Mouse (Mus musculus) intestine, postnatal 0 days (tissue): Measurements from ENCODE around the gene Igflr1. TPM values are rescaled to one million over a fixed set of nuclear protein-coding genes. Genes with fewer than 3 reads are reported as not detected.

Source experiments
- ATAC-seq: fragments of 200-750 bp; cut with Nextera tagmentation; 2 replicates; pipeline ENCODE4 v1.8.0; 2017; ENCODE audit warnings: mild to moderate bottlenecking, moderate TSS enrichment, moderate library complexity
- H3K27ac ChIP-seq: fragments of 300-500 bp; sonication (generic); 2 replicates; pipeline ENCODE4 v1.5.1; 2014; ENCODE audit warnings: mild to moderate bottlenecking, low read depth, low read length, moderate library complexity
- H3K27me3 ChIP-seq: fragments of 300-500 bp; sonication (generic); replicated peaks from 2 replicates; pipeline ENCODE4 v1.6.1; 2014; ENCODE audit warnings: low read length, mixed read lengths; ENCODE audit not compliant: control insufficient read depth, insufficient read depth
- H3K36me3 ChIP-seq: fragments of 300-500 bp; sonication (generic); 2 replicates; pipeline ENCODE4 v1.6.1; 2014; ENCODE audit warnings: mild to moderate bottlenecking, moderate library complexity; ENCODE audit not compliant: control insufficient read depth, insufficient read depth
- H3K4me1 ChIP-seq: fragments of 300-500 bp; sonication (generic); replicated peaks from 2 replicates; pipeline ENCODE4 v1.6.1; 2014; ENCODE audit warnings: antibody characterized with exemption, low read length, mixed read lengths; ENCODE audit not compliant: control insufficient read depth, insufficient read depth
- H3K4me2 ChIP-seq: fragments of 300-500 bp; sonication (generic); replicated peaks from 2 replicates; pipeline ENCODE4 v1.6.1; 2014; ENCODE audit warnings: low read depth, mild to moderate bottlenecking, moderate library complexity
- H3K4me3 ChIP-seq: fragments of 300-500 bp; sonication (generic); 2 replicates; pipeline ENCODE4 v1.5.1; 2014; ENCODE audit warnings: low read depth, low read length
- H3K9ac ChIP-seq: fragments of 300-500 bp; sonication (generic); 2 replicates; pipeline ENCODE4 v1.6.1; 2014; ENCODE audit warnings: mild to moderate bottlenecking, low read depth, low read length
- H3K9me3 ChIP-seq: fragments of 300-500 bp; sonication (generic); 2 replicates; pipeline ENCODE4 v1.6.1; 2016; ENCODE audit warnings: mixed run types; ENCODE audit not compliant: control insufficient read depth
- CTCF ChIP-seq: sonication (generic); IDR thresholded peaks from 2 replicates; pipeline ENCODE4 v1.5.1; 2016; ENCODE audit warnings: low read depth, mild to moderate bottlenecking, control low read depth, antibody characterized with exemption, moderate library complexity
- WGBS: fragments of 180-500 bp; shearing (Covaris S2); extraction: QIAGEN DNeasy Blood & Tissue Kit; methylation state at CpG from one replicate; pipeline ENCODE4 v1.1.7; 2014; 5-methylcytosine and 5-hydroxymethylcytosine counted together
- polyA plus RNA-seq: library from polyadenylated mRNA; unstranded; fragments of >200 nt; fragmentation: Nextera tagmentation; extraction: Ambion mirVana; gene quantifications from 2 replicates; pipeline ENCODE4 v1.2.1, GENCODE M21; 2015

The Igflr1 gene
- polyA plus RNA-seq, 1 experiment from 2014 or later: 0.73 TPM

GRCm38 (mm10) chr7:30558656-30559442 lies 6.4 kb upstream of the Igflr1 start:
- TF ChIP-seq CTCF: no peak
- Histone ChIP-seq H3K27ac (peak overlapping the region; percentile 65), H3K36me3 (peaks cover 31% of the 10 kb centered on the region), H3K4me1 (peaks cover 4% of the 10 kb centered on the region; the same call in 1 of the 2 replicates), H3K27me3 (no peaks in the 10 kb centered on the region), H3K9ac (peak overlapping the region; percentile 48), H3K4me3 (peak overlapping the region; percentile 57), H3K9me3 (no peaks in the 10 kb centered on the region), H3K4me2 (peak overlapping the region; percentile 78)
- ATAC-seq: peak; percentile 17
- WGBS: 13% methylated on average over 12 of the region's 12 CpGs

- Histone ChIP-seq H3K27me3 (no peaks in the 10 kb centered on the region), H3K9me3 (no peaks in the 10 kb centered on the region), H3K4me3 (peak within 1 kb of the TSS; percentile 57), H3K27ac (peak within 1 kb of the TSS; percentile 65), H3K36me3 (peaks cover 27% of the 10 kb centered on the region), H3K4me2 (peak within 1 kb of the TSS; percentile 78), H3K9ac (peak within 1 kb of the TSS; percentile 48), H3K4me1 (0 out of 2 replicates have a peak, but pooled peaks cover 4% of the 10 kb centered on the region)
- ATAC-seq: peak; percentile 86
- TF ChIP-seq CTCF: no peak
- under 1% methylated on average over 20 of the region's 20 CpGs for WGBS
Observed at GRCm38 (mm10) chr7:30559443-30559954, 5.7 kb upstream of the Igflr1 start, which contains the start of gene Lin37. TSS of gene Lin37 (minus strand) at chr7:30559838.

- no peaks in the 10 kb centered on the region for H3K27me3 ChIP-seq
- H3K4me1 ChIP-seq: 0 out of 2 replicates have a peak, but pooled peaks cover 4% of the 10 kb centered on the region
- H3K27ac ChIP-seq: 0 out of 2 replicates have a peak overlapping the region, but pooled peaks have one; percentile 28
- no peak for TF ChIP-seq CTCF
- H3K4me3 ChIP-seq: no peak overlapping the region
- peak overlapping the region; percentile 78 for H3K4me2 ChIP-seq
- H3K36me3 ChIP-seq: peaks cover 25% of the 10 kb centered on the region
- WGBS: 65% methylated on average over 2 of the region's 2 CpGs
- H3K9ac ChIP-seq: no peak overlapping the region
- no peaks in the 10 kb centered on the region for H3K9me3 ChIP-seq
- ATAC-seq: no peak
Observed at GRCm38 (mm10) chr7:30560296-30560695, 4.9 kb upstream of the Igflr1 start.

- TF ChIP-seq CTCF: no peak
- WGBS: under 1% methylated on average over 27 of the region's 27 CpGs
- H3K9ac ChIP-seq: peak overlapping the region; percentile 72
Observed at GRCm38 (mm10) chr7:30562526-30563116, 2.6 kb upstream of the Igflr1 start.

GRCm38 (mm10) chr7:30563117-30563905 lies 1.9 kb upstream of the Igflr1 start, which contains the start of the genes U2af1l4, Gm49396 and Psenen:
TSS of gene U2af1l4 (plus strand) at chr7:30563301.
TSS of gene Gm49396 (plus strand) at chr7:30563344.
TSS of gene Psenen (minus strand) at chr7:30563627.
- Histone ChIP-seq H3K4me2 (peak within 1 kb of the TSS; percentile 78), H3K9me3 (no peaks in the 10 kb centered on the region), H3K27ac (peak within 1 kb of the TSS; percentile 91), H3K9ac (peak within 1 kb of the TSS; percentile 72), H3K36me3 (peaks cover 30% of the 10 kb centered on the region), H3K4me3 (peak within 1 kb of the TSS; percentile 86), H3K4me1 (0 out of 2 replicates have a peak, but pooled peaks cover 4% of the 10 kb centered on the region), H3K27me3 (no peaks in the 10 kb centered on the region)
- no peak for TF ChIP-seq CTCF
- WGBS: under 1% methylated on average over 45 of the region's 45 CpGs
- ATAC-seq: peak; percentile 84

More at GRCm38 (mm10) chr7:30562526-30563116, 2.6 kb upstream of the Igflr1 start:
- H3K4me3 ChIP-seq: peak overlapping the region; percentile 86
- peak overlapping the region; percentile 74 for H3K27ac ChIP-seq
- no peaks in the 10 kb centered on the region for H3K9me3 ChIP-seq
- H3K4me1 ChIP-seq: 0 out of 2 replicates have a peak, but pooled peaks cover 4% of the 10 kb centered on the region
- ATAC-seq: no peak
- H3K36me3 ChIP-seq: peaks cover 29% of the 10 kb centered on the region
- no peaks in the 10 kb centered on the region for H3K27me3 ChIP-seq
- peak overlapping the region; percentile 78 for H3K4me2 ChIP-seq
